11 mouse cellular contexts compared by ENCODE assay signal in the genomic region with DNA sequence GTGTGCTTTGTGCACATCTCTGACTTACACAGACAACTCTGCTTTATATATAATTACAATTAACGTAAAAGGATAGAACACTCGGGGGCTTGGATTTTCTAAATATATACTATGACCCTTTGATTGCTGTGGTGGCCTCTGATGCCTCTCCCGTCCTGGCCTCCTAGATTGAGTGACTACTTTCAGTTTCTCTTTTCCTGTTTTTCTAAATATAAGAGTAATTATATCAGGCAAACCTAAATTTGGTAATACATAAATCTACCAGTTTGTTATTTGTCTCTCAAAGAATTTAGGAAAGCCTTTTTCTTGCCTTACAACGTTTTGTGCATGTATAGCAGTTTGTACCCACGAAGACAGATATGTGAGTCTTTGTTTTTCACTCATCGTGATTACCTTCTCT.
DNase-seq lines count a peak whose midpoint lies in the region; ATAC-seq and TF ChIP-seq lines count a peak whose summit lies in the region.
"Had no signal": no experiment of that assay in that cellular context is flagged by ENCODE, and none has a peak within 500 bp of the region (broad histone marks: within the 10 kb centered on the region; RNA-seq: fewer than 3 reads in every experiment).

No protein-coding gene starts in this region.

- no peaks in the 10 kb centered on the region for H3K9me3 ChIP-seq in liver, embryonic 12.5 days (replicated peaks)
- no peaks in the 10 kb centered on the region for H3K9me3 ChIP-seq in liver, embryonic 11.5 days (ENCODE audit: control insufficient read depth, low read length)
- H3K9me3 ChIP-seq in intestine, embryonic 16.5 days (ENCODE audit: control insufficient read depth, low read length), result no peaks in the 10 kb centered on the region; the same call in 1 of the 2 replicates

- no peak overlapping the region for H3K27ac ChIP-seq in liver, embryonic 12.5 days
- no peak overlapping the region for H3K27ac ChIP-seq in liver, embryonic 11.5 days (ENCODE audit: low read depth, low read length)
- no peak overlapping the region for H3K27ac ChIP-seq in bone marrow macrophage, adult 2 months (ENCODE audit: insufficient read depth, low read depth, low read length)
- H3K27ac ChIP-seq in intestine, embryonic 16.5 days (ENCODE audit: low read length), result peak overlapping the region; percentile 63

- TF ChIP-seq POLR2A in bone marrow macrophage, adult 2 months (IDR thresholded peaks at IDR 0.05; ENCODE audit: borderline replicate concordance, low read depth, low read length), result no peak

- 0 out of 2 replicates have a peak overlapping the region, but pooled peaks have one; percentile 6 for H3K4me2 ChIP-seq in liver, embryonic 12.5 days
- no peak overlapping the region for H3K4me2 ChIP-seq in liver, embryonic 11.5 days
- peak overlapping the region; percentile 45 for H3K4me2 ChIP-seq in intestine, embryonic 16.5 days (ENCODE audit: low read depth, low read length)

- no peaks in the 10 kb centered on the region for H3K27me3 ChIP-seq in liver, embryonic 12.5 days (replicated peaks)
- no peaks in the 10 kb centered on the region for H3K27me3 ChIP-seq in liver, embryonic 11.5 days (replicated peaks; ENCODE audit: control insufficient read depth, insufficient read depth, low read length)
- H3K27me3 ChIP-seq in intestine, embryonic 16.5 days (replicated peaks; ENCODE audit: control insufficient read depth, insufficient read depth, low read length), result no peaks in the 10 kb centered on the region

- 57% methylated on average over 6 of the region's 6 CpGs for WGBS in liver, embryonic 12.5 days (ENCODE audit: insufficient replicate concordance)
- 66% methylated on average over 6 of the region's 6 CpGs for WGBS in liver, embryonic 11.5 days
- WGBS in intestine, embryonic 16.5 days, result 45% methylated on average over 6 of the region's 6 CpGs

- no peak overlapping the region for H3K9ac ChIP-seq in liver, embryonic 12.5 days
- no peak overlapping the region for H3K9ac ChIP-seq in liver, embryonic 11.5 days (ENCODE audit: low read depth, low read length)
- peak overlapping the region; percentile 37 for H3K9ac ChIP-seq in intestine, embryonic 16.5 days (ENCODE audit: low read depth, low read length)

- H3K4me1 ChIP-seq in liver, embryonic 12.5 days, result no peaks in the 10 kb centered on the region
- H3K4me1 ChIP-seq in liver, embryonic 11.5 days (replicated peaks; ENCODE audit: control insufficient read depth, insufficient read depth, low read length), result no peaks in the 10 kb centered on the region
- H3K4me1 ChIP-seq in bone marrow macrophage, adult 2 months (ENCODE audit: control insufficient read depth, insufficient read depth, low read length), result peaks cover 14% of the 10 kb centered on the region
- no peaks in the 10 kb centered on the region for H3K4me1 ChIP-seq in intestine, embryonic 16.5 days (ENCODE audit: control insufficient read depth, insufficient read depth, low read length)

- no peak for ATAC-seq in liver, embryonic 12.5 days
- ATAC-seq in liver, embryonic 11.5 days (replicated peaks; ENCODE audit: low FRiP score), result no peak
- ATAC-seq in intestine, embryonic 16.5 days, result no peak

- DNase-seq in liver, embryonic 11.5 days (ENCODE audit: low spot score), result no peak
- DNase-seq in naive thymus-derived CD4-positive, alpha-beta T cell, adult 2 months (ENCODE audit: low read depth), result peak; percentile 50
- no peak for DNase-seq in testis, postnatal 14 days (ENCODE audit: low spot score)
- no peak for DNase-seq in ovary, postnatal 10 days (ENCODE audit: low spot score)
- DNase-seq: gastrocnemius, postnatal 25 days; lung, postnatal 10 days; thymus, postnatal 25 days had no signal

- no peak overlapping the region for H3K4me3 ChIP-seq in liver, embryonic 12.5 days
- H3K4me3 ChIP-seq in liver, embryonic 11.5 days (ENCODE audit: low read depth, low read length), result no peak overlapping the region
- peak overlapping the region; percentile 42 for H3K4me3 ChIP-seq in bone marrow macrophage, adult 2 months (ENCODE audit: insufficient read depth, low read length)
- H3K4me3 ChIP-seq in intestine, embryonic 16.5 days (ENCODE audit: low read length), result peak overlapping the region; percentile 18; the same call in 1 of the 2 replicates
- H3K4me3 ChIP-seq: erythroblast, embryonic 14.5 days had no signal

- no peak for TF ChIP-seq CTCF in bone marrow macrophage, adult 2 months (IDR thresholded peaks at IDR 0.05; ENCODE audit: low read depth, low read length)

- H3K36me3 ChIP-seq in liver, embryonic 12.5 days, result no peaks in the 10 kb centered on the region
- no peaks in the 10 kb centered on the region for H3K36me3 ChIP-seq in liver, embryonic 11.5 days (ENCODE audit: control insufficient read depth, insufficient read depth, low read length)
- no peaks in the 10 kb centered on the region for H3K36me3 ChIP-seq in intestine, embryonic 16.5 days (ENCODE audit: control insufficient read depth, insufficient read depth, low read length)

Comparison
In these comparisons a context has a peak if more than half of its experiments do, and no peak if none do; other contexts are left out.
1. H3K4me3 ChIP-seq: peak in bone marrow macrophage, adult 2 months (single experiment) and intestine, embryonic 16.5 days (single experiment); none in liver, embryonic 12.5 days (single experiment) and liver, embryonic 11.5 days (single experiment).